In the genomic region with DNA sequence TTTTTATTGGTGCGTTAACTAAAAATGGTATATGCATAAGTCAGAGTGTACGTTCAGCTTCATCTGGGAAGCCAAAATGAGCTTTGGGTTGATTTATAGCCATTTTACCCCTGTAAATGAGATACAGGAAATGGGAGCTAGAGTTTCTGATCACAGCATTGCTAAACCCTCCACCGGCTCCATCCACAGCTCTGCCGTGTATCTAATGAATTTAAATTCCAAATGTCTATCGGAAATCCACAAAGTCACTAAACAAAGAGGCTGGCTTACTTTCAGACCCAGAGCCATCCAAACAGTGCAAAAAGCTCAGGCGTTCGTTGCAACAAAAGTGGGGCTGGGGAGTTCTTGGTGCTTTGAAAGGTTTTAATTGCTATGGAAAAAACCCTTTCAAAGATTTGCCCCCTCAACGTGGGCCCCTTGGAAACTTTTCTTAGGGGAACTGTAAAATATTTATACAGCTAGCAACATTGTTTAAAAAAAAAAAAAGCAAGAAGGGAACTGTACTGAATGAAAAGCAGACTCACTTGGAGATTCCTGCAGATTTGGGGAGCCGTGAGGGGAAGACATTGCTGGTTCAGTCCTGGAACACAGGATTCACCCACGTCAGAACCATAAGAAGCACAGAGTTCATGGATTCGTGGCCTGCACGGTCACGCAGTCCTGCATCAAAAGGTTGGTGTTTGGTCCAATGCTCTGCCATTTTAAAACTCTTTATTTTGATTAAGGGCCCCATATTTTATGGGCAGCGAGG, we compare ENCODE assay signal across 14 mouse cellular contexts.
DNase-seq lines count a peak whose midpoint lies in the region; ATAC-seq and TF ChIP-seq lines count a peak whose summit lies in the region.
"Had no signal": no experiment of that assay in that cellular context is flagged by ENCODE, and none has a peak within 500 bp of the region (broad histone marks: within the 10 kb centered on the region; RNA-seq: fewer than 3 reads in every experiment).

No protein-coding gene starts in this region.

- no peak for TF ChIP-seq CTCF in lung, embryonic 14.5 days (IDR thresholded peaks at IDR 0.05; ENCODE audit: low read depth)

- no peak overlapping the region for H3K9ac ChIP-seq in lung, embryonic 14.5 days
- H3K9ac ChIP-seq in forebrain, embryonic 12.5 days = no peak overlapping the region
- H3K9ac ChIP-seq in intestine, embryonic 16.5 days (ENCODE audit: low read depth, low read length) = no peak overlapping the region
- no peak overlapping the region for H3K9ac ChIP-seq in neural tube, embryonic 14.5 days (replicated peaks; ENCODE audit: low read depth, low read length)

- H3K27me3 ChIP-seq in lung, embryonic 14.5 days (ENCODE audit: insufficient read depth, low read length) = no peaks in the 10 kb centered on the region
- H3K27me3 ChIP-seq in forebrain, embryonic 12.5 days = 0 out of 2 replicates have a peak, but pooled peaks cover 3% of the 10 kb centered on the region
- no peaks in the 10 kb centered on the region for H3K27me3 ChIP-seq in intestine, embryonic 16.5 days (replicated peaks; ENCODE audit: control insufficient read depth, insufficient read depth, low read length)
- no peaks in the 10 kb centered on the region for H3K27me3 ChIP-seq in neural tube, embryonic 14.5 days (ENCODE audit: control insufficient read depth, insufficient read depth, low read length)
- H3K27me3 ChIP-seq: CH12.LX had no signal

- peak; percentile 68 for DNase-seq in lung, embryonic 14.5 days
- DNase-seq in lung, postnatal 4 days = no peak
- DNase-seq in cerebellum, adult 9-11 months = no peak
- DNase-seq in adrenal gland, postnatal 14 days = no peak
- DNase-seq in yolk sac, embryonic 10.5 days (ENCODE audit: low spot score) = no peak
- DNase-seq: cerebellum, adult 9-10 months; gastrocnemius, postnatal 36 days; kidney, postnatal 25 days; right cerebral cortex, postnatal 4 days had no signal

- peaks cover 8% of the 10 kb centered on the region; the same call in 1 of the 2 replicates for H3K4me1 ChIP-seq in lung, embryonic 14.5 days (ENCODE audit: insufficient read depth)
- peaks cover 27% of the 10 kb centered on the region for H3K4me1 ChIP-seq in forebrain, embryonic 12.5 days
- H3K4me1 ChIP-seq in intestine, embryonic 16.5 days (ENCODE audit: control insufficient read depth, insufficient read depth, low read length) = peaks cover 7% of the 10 kb centered on the region; the same call in 1 of the 2 replicates
- peaks cover 5% of the 10 kb centered on the region; the same call in 1 of the 2 replicates for H3K4me1 ChIP-seq in neural tube, embryonic 14.5 days (ENCODE audit: control insufficient read depth, insufficient read depth, low read length)

- H3K27ac ChIP-seq in lung, embryonic 14.5 days (ENCODE audit: low read depth) = peak overlapping the region; percentile 68
- H3K27ac ChIP-seq in forebrain, embryonic 12.5 days = peak overlapping the region; percentile 50; the same call in 1 of the 2 replicates
- H3K27ac ChIP-seq in intestine, embryonic 16.5 days (ENCODE audit: low read length) = peak overlapping the region; percentile 62
- peak overlapping the region; percentile 25; the same call in 1 of the 2 replicates for H3K27ac ChIP-seq in neural tube, embryonic 14.5 days (ENCODE audit: low read depth, low read length)

- peaks cover 8% of the 10 kb centered on the region; the same call in 1 of the 2 replicates for H3K9me3 ChIP-seq in lung, embryonic 14.5 days (ENCODE audit: low read depth, low read length)
- H3K9me3 ChIP-seq in forebrain, embryonic 12.5 days = peaks cover 3% of the 10 kb centered on the region; the same call in 1 of the 2 replicates
- no peaks in the 10 kb centered on the region for H3K9me3 ChIP-seq in intestine, embryonic 16.5 days (ENCODE audit: control insufficient read depth, low read length)
- H3K9me3 ChIP-seq in neural tube, embryonic 14.5 days (ENCODE audit: control insufficient read depth, low read length) = no peaks in the 10 kb centered on the region

- no peaks in the 10 kb centered on the region for H3K36me3 ChIP-seq in lung, embryonic 14.5 days (ENCODE audit: insufficient read depth)
- no peaks in the 10 kb centered on the region for H3K36me3 ChIP-seq in forebrain, embryonic 12.5 days (replicated peaks)
- no peaks in the 10 kb centered on the region for H3K36me3 ChIP-seq in intestine, embryonic 16.5 days (ENCODE audit: control insufficient read depth, insufficient read depth, low read length)
- no peaks in the 10 kb centered on the region for H3K36me3 ChIP-seq in neural tube, embryonic 14.5 days (ENCODE audit: control insufficient read depth, insufficient read depth, low read length)

- H3K4me3 ChIP-seq in lung, embryonic 14.5 days (ENCODE audit: low read depth, low read length) = no peak overlapping the region
- H3K4me3 ChIP-seq in forebrain, embryonic 12.5 days (replicated peaks) = no peak overlapping the region
- no peak overlapping the region for H3K4me3 ChIP-seq in intestine, embryonic 16.5 days (ENCODE audit: low read length)
- H3K4me3 ChIP-seq in neural tube, embryonic 14.5 days (ENCODE audit: low read depth, low read length) = no peak overlapping the region
- H3K4me3 ChIP-seq: erythroblast, embryonic 14.5 days had no signal

- WGBS in lung, embryonic 14.5 days = 56% methylated on average over 14 of the region's 14 CpGs
- WGBS in forebrain, embryonic 12.5 days = 55% methylated on average over 14 of the region's 14 CpGs
- WGBS in intestine, embryonic 16.5 days = 52% methylated on average over 14 of the region's 14 CpGs
- WGBS in neural tube, embryonic 14.5 days = 49% methylated on average over 14 of the region's 14 CpGs

- H3K4me2 ChIP-seq in lung, embryonic 14.5 days = peak overlapping the region; percentile 24; the same call in 1 of the 2 replicates
- H3K4me2 ChIP-seq in forebrain, embryonic 12.5 days = no peak overlapping the region
- H3K4me2 ChIP-seq in intestine, embryonic 16.5 days (ENCODE audit: low read depth, low read length) = no peak overlapping the region
- no peak overlapping the region for H3K4me2 ChIP-seq in neural tube, embryonic 14.5 days (ENCODE audit: low read depth, low read length)

- no peak for ATAC-seq in lung, embryonic 14.5 days (ENCODE audit: insufficient read depth)
- ATAC-seq in forebrain, embryonic 12.5 days (ENCODE audit: low FRiP score) = no peak
- ATAC-seq in intestine, embryonic 16.5 days = no peak
- ATAC-seq in neural tube, embryonic 14.5 days (ENCODE audit: low read depth) = peak; percentile 44; the same call in 1 of the 2 replicates
